Mouse (Mus musculus) liver, embryonic 14.5 days (tissue): ENCODE results near the gene Cfl1. TPM values are rescaled to one million over a fixed set of nuclear protein-coding genes. Genes with fewer than 3 reads are reported as not detected.

ENCODE experiments used
- ATAC-seq: fragments of 200-750 bp; cut with Nextera tagmentation; 2 replicates; pipeline ENCODE4 v1.8.0; 2017; ENCODE audit warnings: moderate number of reproducible peaks, mild to moderate bottlenecking, moderate library complexity; ENCODE audit not compliant: insufficient read depth
- DNase-seq, 3 experiments: peaks; one replicate each; pipeline ENCODE4 v3.0.0-alpha.2; 2012 to 2013; ENCODE audit warnings: low read depth in 3 of 3, low spot score in 3 of 3
- H3K27ac ChIP-seq: fragments of 300-500 bp; sonication (generic); 2 replicates; pipeline ENCODE4 v1.5.1; 2014; ENCODE audit warnings: moderate library complexity, mild to moderate bottlenecking, control low read depth, inconsistent platforms
- H3K27me3 ChIP-seq: fragments of 300-500 bp; sonication (generic); 2 replicates; pipeline ENCODE4 v1.6.1; 2014; ENCODE audit warnings: mild to moderate bottlenecking, low read length, moderate library complexity; ENCODE audit not compliant: control insufficient read depth, insufficient read depth
- H3K36me3 ChIP-seq: fragments of 300-500 bp; sonication (generic); replicated peaks from 2 replicates; pipeline ENCODE4 v1.6.1; 2014; ENCODE audit warnings: low read depth; ENCODE audit not compliant: control insufficient read depth, insufficient read depth
- H3K4me1 ChIP-seq, 2 experiments: fragments of 200-500 bp in 1 of 2; fragments of 300-500 bp in 1 of 2; sonication (generic) in 1 of 2; replicated peaks; 2 replicates each; pipeline ENCODE4 v1.6.1; 2012 to 2014; ENCODE audit warnings: antibody characterized with exemption in 1 of 2, inconsistent platforms in 1 of 2, low read length in 1 of 2; ENCODE audit not compliant: control insufficient read depth in 2 of 2, insufficient read depth in 2 of 2
- H3K4me2 ChIP-seq: fragments of 300-500 bp; sonication (generic); 2 replicates; pipeline ENCODE4 v1.6.1; 2014; ENCODE audit warnings: low read depth, mild to moderate bottlenecking, control low read depth, moderate library complexity
- H3K4me3 ChIP-seq, 2 experiments: fragments of 200-500 bp in 1 of 2; fragments of 300-500 bp in 1 of 2; sonication (generic) in 1 of 2; 2 replicates each; pipeline ENCODE4 v1.5.1; 2012 to 2014; ENCODE audit warnings: low read depth in 2 of 2, low read length in 2 of 2, mild to moderate bottlenecking in 2 of 2, control low read depth in 1 of 2, inconsistent platforms in 1 of 2, moderate library complexity in 1 of 2; ENCODE audit not compliant: insufficient read depth in 1 of 2
- H3K9ac ChIP-seq: fragments of 300-500 bp; sonication (generic); replicated peaks from 2 replicates; pipeline ENCODE4 v1.6.1; 2014; ENCODE audit warnings: mild to moderate bottlenecking, control low read depth, moderate library complexity
- H3K9me3 ChIP-seq: fragments of 300-500 bp; sonication (generic); 2 replicates; pipeline ENCODE4 v1.6.1; 2016; ENCODE audit warnings: low read length, mixed read lengths; ENCODE audit not compliant: control insufficient read depth
- CTCF ChIP-seq: IDR thresholded peaks from 2 replicates; pipeline ENCODE4 v1.5.1; 2016; ENCODE audit warnings: antibody characterized with exemption, low read depth, control low read depth
- EP300 ChIP-seq: IDR thresholded peaks from 2 replicates; pipeline ENCODE4 v1.6.1; 2016; ENCODE audit warnings: antibody characterized with exemption, low read depth
- WGBS: fragments of 180-500 bp; shearing (Covaris S2); extraction: QIAGEN DNeasy Blood & Tissue Kit; methylation state at CpG from one replicate; pipeline ENCODE4 v1.1.7; 2014; ENCODE audit not compliant: insufficient replicate concordance; 5-methylcytosine and 5-hydroxymethylcytosine counted together
- polyA plus RNA-seq, 2 experiments: library from polyadenylated mRNA; depleted of rRNA in 1 of 2; stranded (reverse) in 1 of 2; unstranded in 1 of 2; fragments of >200 nt; fragmentation: Nextera tagmentation in 1 of 2; extraction: Ambion mirVana in 1 of 2; gene quantifications; 2 replicates each; pipeline versions ENCODE4 v1.2.1 to v1.2.3; 2012 to 2014

Gene Cfl1
- polyA plus RNA-seq, 2 experiments: 443 to 1,304 TPM

DNA sequence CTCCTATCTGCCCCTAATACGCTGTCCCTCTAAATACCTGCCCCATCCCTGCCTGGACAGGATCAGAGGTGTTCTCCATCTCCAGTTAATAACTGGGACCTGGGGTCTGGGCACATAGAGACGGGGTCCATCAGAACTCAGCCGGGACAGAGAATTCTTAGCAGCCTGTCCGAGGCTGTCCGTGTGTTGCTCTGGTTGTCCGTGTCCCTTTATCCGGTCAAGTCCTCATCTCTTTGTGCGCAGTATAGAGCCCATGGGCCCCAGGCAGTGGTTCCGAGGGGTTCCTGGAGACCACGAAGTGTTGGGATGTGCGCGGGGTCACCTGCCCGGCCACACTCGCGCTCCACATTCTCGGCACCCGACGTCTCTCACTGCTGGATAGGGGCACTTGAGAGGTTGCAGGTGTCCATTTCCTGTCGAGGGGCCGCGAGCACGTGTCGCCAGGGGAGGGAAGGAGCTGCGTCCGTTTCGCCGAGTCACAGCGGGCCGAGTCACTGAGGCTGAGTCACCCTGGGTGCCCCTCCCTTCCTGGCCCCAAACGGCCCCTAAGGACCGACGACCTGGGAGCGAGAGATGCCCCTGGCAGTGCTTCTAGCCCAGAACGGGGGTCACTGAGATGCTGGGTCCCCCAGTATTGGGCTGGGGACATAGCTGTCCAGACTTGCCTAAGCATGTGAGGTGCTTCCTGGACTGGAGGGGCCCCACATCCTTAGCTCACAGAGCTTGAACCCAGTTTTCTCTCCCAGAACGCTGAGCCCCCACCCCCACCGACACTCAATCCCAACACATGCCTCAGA lies 41.7 kb upstream of the Cfl1 start:
- ATAC-seq (peak; percentile 69), DNase-seq (no peak)
- Histone ChIP-seq H3K4me3 (peak overlapping the region in 1 of 2 experiments; percentile 59; a peak in 2 of 4 replicates), H3K4me1 (peaks cover 5 to 11% of the 10 kb centered on the region in 2 experiments), H3K9ac (no peak overlapping the region), H3K9me3 (no peaks in the 10 kb centered on the region), H3K36me3 (no peaks in the 10 kb centered on the region), H3K4me2 (peak overlapping the region; percentile 80), H3K27me3 (peaks cover 41% of the 10 kb centered on the region), H3K27ac (no peak overlapping the region)
- TF ChIP-seq EP300 (no peak), CTCF (no peak)
- WGBS: 3% methylated on average over 36 of the region's 36 CpGs

DNA sequence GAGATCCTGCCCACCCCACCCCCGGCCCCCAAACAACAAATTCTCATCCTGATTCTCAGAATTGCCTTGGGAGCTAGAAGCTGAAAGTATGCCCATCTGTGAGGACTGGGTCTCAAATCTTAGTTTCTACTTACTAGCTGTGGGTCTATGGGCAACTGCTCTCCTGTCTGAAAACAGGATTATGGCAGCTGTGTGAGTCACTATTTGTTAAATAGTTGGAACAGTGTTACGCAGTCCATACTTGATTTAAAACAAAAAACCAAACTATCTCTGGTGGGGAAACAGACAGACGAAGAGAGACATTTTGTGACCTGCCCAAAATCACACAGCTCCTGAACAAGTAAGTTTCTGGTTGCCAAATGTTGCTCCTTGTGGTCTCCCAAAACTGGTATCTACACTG lies 40.6 kb upstream of the Cfl1 start:
- H3K4me3 ChIP-seq: no peak overlapping the region
- no peaks in the 10 kb centered on the region for H3K36me3 ChIP-seq
- WGBS: 64% methylated on average over 3 of the region's 3 CpGs
- H3K27me3 ChIP-seq: peaks cover 41% of the 10 kb centered on the region
- no peaks in the 10 kb centered on the region for H3K9me3 ChIP-seq
- peaks cover 5 to 11% of the 10 kb centered on the region in 2 experiments for H3K4me1 ChIP-seq
- no peak overlapping the region for H3K27ac ChIP-seq
- ATAC-seq: no peak
- H3K9ac ChIP-seq: no peak overlapping the region
- TF ChIP-seq CTCF (no peak), EP300 (no peak)
- H3K4me2 ChIP-seq: no peak overlapping the region
- no peak for DNase-seq

DNA sequence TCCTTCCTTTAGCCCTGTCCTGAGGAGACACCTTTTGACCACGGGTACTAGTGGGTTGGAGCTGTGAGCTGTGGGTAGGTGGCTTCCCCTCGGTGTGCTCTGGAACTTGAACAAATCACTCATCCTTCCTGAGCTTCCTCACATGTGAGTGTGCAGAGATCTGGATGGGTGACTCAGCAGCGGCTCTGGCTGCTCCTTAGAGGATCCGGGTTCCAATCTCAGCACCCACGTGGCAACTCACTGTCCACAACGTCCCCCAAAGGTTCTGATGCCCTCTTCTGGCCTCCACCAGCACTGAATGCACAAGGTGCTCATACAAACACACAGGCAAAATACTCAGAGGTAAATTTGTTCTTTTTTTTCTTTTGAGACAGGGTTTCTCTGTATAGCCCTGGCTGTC lies 38.5 kb upstream of the Cfl1 start:
- no peaks in the 10 kb centered on the region for H3K9me3 ChIP-seq
- ATAC-seq: no peak
- no peak overlapping the region for H3K9ac ChIP-seq
- no peak for DNase-seq
- no peak overlapping the region for H3K27ac ChIP-seq
- WGBS: 46% methylated on average over 6 of the region's 6 CpGs
- H3K4me1 ChIP-seq: peaks cover 5 to 20% of the 10 kb centered on the region in 2 experiments
- H3K4me3 ChIP-seq: no peak overlapping the region
- TF ChIP-seq CTCF (no peak), EP300 (no peak)
- H3K27me3 ChIP-seq: peaks cover 34% of the 10 kb centered on the region
- no peaks in the 10 kb centered on the region for H3K36me3 ChIP-seq
- H3K4me2 ChIP-seq: no peak overlapping the region

DNA sequence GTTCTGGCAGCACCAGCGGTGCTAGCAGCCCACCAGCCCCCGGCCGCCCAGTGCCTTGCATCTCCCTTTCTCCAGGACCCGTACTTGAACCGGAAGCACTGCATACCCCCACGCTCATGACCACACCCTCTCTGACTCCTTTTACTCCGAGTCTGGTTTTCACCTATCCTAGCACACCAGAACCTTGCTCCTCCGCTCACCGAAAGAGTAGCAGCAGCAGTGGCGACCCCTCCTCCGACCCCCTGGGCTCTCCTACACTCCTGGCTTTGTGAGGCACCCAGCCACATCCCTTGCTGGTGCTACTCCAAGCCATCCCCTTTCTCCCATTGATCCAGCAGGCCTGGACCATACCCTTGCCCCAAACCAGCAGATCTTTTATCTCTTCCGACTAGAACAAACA lies 35.2 kb upstream of the Cfl1 start:
- H3K4me1 ChIP-seq: peaks cover 12 to 19% of the 10 kb centered on the region in 2 experiments
- no peak overlapping the region for H3K9ac ChIP-seq
- H3K27ac ChIP-seq: no peak overlapping the region
- no peaks in the 10 kb centered on the region for H3K36me3 ChIP-seq
- no peak overlapping the region; the same call in 1 of the 2 replicates for H3K4me2 ChIP-seq
- no peak for TF ChIP-seq CTCF
- H3K27me3 ChIP-seq: peaks cover 4% of the 10 kb centered on the region; the same call in 1 of the 2 replicates
- 81% methylated on average over 12 of the region's 12 CpGs for WGBS
- no peak overlapping the region for H3K4me3 ChIP-seq
- H3K9me3 ChIP-seq: no peaks in the 10 kb centered on the region
- ATAC-seq: no peak
- no peak for DNase-seq

DNA sequence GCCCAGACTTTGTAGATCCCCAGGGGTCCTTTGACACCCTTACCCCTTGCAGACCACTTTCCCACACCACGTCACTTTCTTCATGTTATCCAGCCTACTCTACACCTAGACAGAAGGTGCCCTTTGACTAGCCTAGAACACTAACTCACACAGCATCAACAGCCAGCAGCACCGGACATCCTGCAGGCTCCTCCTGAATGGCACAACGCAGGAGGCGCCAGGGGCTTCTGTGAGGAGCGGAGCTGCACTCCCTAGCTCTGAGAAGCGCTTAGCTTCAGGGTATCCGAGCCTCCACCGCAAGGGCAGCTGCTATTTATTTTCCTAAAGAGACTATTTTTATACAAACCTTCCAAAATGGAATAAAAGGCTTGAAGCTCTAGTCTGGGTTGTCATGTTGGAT lies 34.7 kb upstream of the Cfl1 start:
- TF ChIP-seq CTCF (no peak), EP300 (no peak)
- no peak for DNase-seq
- Histone ChIP-seq H3K9me3 (no peaks in the 10 kb centered on the region), H3K4me3 (no peak overlapping the region), H3K9ac (no peak overlapping the region), H3K4me1 (peaks cover 14 to 19% of the 10 kb centered on the region in 2 experiments), H3K27me3 (no peaks in the 10 kb centered on the region), H3K36me3 (no peaks in the 10 kb centered on the region), H3K4me2 (peak overlapping the region; percentile 77), H3K27ac (no peak overlapping the region)
- 61% methylated on average over 8 of the region's 8 CpGs for WGBS
- ATAC-seq: no peak
